Mouse (Mus musculus): ENCODE data around the gene Gm43517.

The Gm43517 gene

DNA sequence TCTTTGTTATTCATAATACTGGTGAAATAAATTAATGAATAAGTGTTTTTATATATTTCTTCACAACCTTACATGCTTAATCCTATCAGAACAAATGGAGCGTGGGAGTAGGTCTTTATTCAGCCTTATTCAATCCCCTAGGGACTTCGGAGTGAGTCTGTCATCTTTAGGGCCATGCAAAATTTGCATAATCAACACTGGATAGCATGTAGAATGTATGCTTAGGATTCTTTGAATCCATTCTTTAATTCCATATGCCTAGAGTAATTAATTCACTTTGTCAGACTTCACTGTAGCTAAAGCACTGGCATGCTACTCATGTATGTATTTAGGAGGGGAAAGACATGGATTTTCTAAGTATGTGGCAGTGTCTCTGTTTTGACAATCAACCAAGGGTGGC lies 24.9 kb downstream of the Gm43517 start:
- DNase-seq (ENCODE audit: low spot score) = no peak

GRCm38 (mm10) chr12:49417963-49418362 lies 33.0 kb downstream of the Gm43517 start:
- no peak for DNase-seq (ENCODE audit: low spot score)
